Mouse (Mus musculus) embryonic facial prominence, embryonic 15.5 days (tissue): ENCODE results near the gene Cyp2d34. TPM values are rescaled to one million over a fixed set of nuclear protein-coding genes. Genes with fewer than 3 reads are reported as not detected.

ENCODE experiments used
- ATAC-seq: fragments of 200-750 bp; cut with Nextera tagmentation; 2 replicates; pipeline ENCODE4 v1.8.0; 2017; ENCODE audit warnings: low read depth, moderate TSS enrichment; ENCODE audit not compliant: insufficient number of reproducible peaks, low FRiP score, low TSS enrichment
- H3K27ac ChIP-seq: fragments of 300-500 bp; sonication (generic); replicated peaks from 2 replicates; pipeline ENCODE4 v1.5.1; 2015; ENCODE audit warnings: mild to moderate bottlenecking, inconsistent platforms
- H3K27me3 ChIP-seq: fragments of 300-500 bp; sonication (generic); 2 replicates; pipeline ENCODE4 v1.6.1; 2015; ENCODE audit warnings: inconsistent platforms
- H3K36me3 ChIP-seq: fragments of 300-500 bp; sonication (generic); 2 replicates; pipeline ENCODE4 v1.6.1; 2015; ENCODE audit warnings: mild to moderate bottlenecking, inconsistent platforms
- H3K4me1 ChIP-seq: fragments of 300-500 bp; sonication (generic); 2 replicates; pipeline ENCODE4 v1.6.1; 2015; ENCODE audit warnings: inconsistent platforms
- H3K4me2 ChIP-seq: fragments of 300-500 bp; sonication (generic); replicated peaks from 2 replicates; pipeline ENCODE4 v1.6.1; 2015; ENCODE audit warnings: mild to moderate bottlenecking, inconsistent platforms
- H3K4me3 ChIP-seq: fragments of 300-500 bp; sonication (generic); replicated peaks from 2 replicates; pipeline ENCODE4 v1.5.1; 2015; ENCODE audit warnings: mild to moderate bottlenecking, inconsistent platforms
- H3K9ac ChIP-seq: fragments of 300-500 bp; sonication (generic); 2 replicates; pipeline ENCODE4 v1.6.1; 2015; ENCODE audit warnings: inconsistent platforms
- H3K9me3 ChIP-seq: fragments of 300-500 bp; sonication (generic); replicated peaks from 2 replicates; pipeline ENCODE4 v1.6.1; 2016; ENCODE audit warnings: inconsistent platforms
- WGBS: fragments of 180-500 bp; shearing (Covaris S2); methylation state at CpG from one replicate; pipeline ENCODE4 v1.1.7; 2015; 5-methylcytosine and 5-hydroxymethylcytosine counted together
- polyA plus RNA-seq: library from polyadenylated mRNA; unstranded; fragments of >200 nt; fragmentation: Nextera tagmentation; extraction: Ambion mirVana; gene quantifications from 2 replicates; pipeline ENCODE4 v1.2.1, GENCODE M21; 2015

Gene Cyp2d34
- not detected in 2 replicates for polyA plus RNA-seq

GRCm38 (mm10) chr15:82620531-82621202 lies at the start of gene Cyp2d34:
TSS of gene Cyp2d34 (minus strand) at chr15:82620946.
- Histone ChIP-seq H3K4me2 (no peak within 1 kb of the TSS), H3K9ac (no peak within 1 kb of the TSS), H3K36me3 (no peaks in the 10 kb centered on the region), H3K4me1 (no peaks in the 10 kb centered on the region), H3K4me3 (no peak within 1 kb of the TSS), H3K27me3 (no peaks in the 10 kb centered on the region), H3K9me3 (no peaks in the 10 kb centered on the region), H3K27ac (no peak within 1 kb of the TSS)
- 86% methylated on average over 7 of the region's 7 CpGs for WGBS
- ATAC-seq, result no peak

- no peaks in the 10 kb centered on the region for H3K36me3 ChIP-seq
- H3K27me3 ChIP-seq, result no peaks in the 10 kb centered on the region
- WGBS, result 77% methylated on average over 2 of the region's 2 CpGs
- H3K4me2 ChIP-seq, result no peak overlapping the region
- no peak overlapping the region for H3K9ac ChIP-seq
- ATAC-seq, result no peak
- no peaks in the 10 kb centered on the region for H3K4me1 ChIP-seq
- no peak overlapping the region for H3K27ac ChIP-seq
- H3K4me3 ChIP-seq, result no peak overlapping the region
- no peaks in the 10 kb centered on the region for H3K9me3 ChIP-seq
Observed at GRCm38 (mm10) chr15:82656346-82656745, 35.6 kb upstream of the Cyp2d34 start.

- Histone ChIP-seq H3K27ac (no peak overlapping the region), H3K4me2 (no peak overlapping the region), H3K4me1 (no peaks in the 10 kb centered on the region), H3K27me3 (no peaks in the 10 kb centered on the region), H3K9me3 (no peaks in the 10 kb centered on the region), H3K36me3 (no peaks in the 10 kb centered on the region), H3K9ac (no peak overlapping the region), H3K4me3 (no peak overlapping the region)
- WGBS, result 62% methylated on average over 3 of the region's 3 CpGs
- no peak for ATAC-seq
Observed at GRCm38 (mm10) chr15:82644371-82644770, 23.6 kb upstream of the Cyp2d34 start.

GRCm38 (mm10) chr15:82643771-82644170 lies 23.0 kb upstream of the Cyp2d34 start:
- Histone ChIP-seq H3K9ac (no peak overlapping the region), H3K9me3 (no peaks in the 10 kb centered on the region), H3K36me3 (no peaks in the 10 kb centered on the region), H3K4me2 (no peak overlapping the region), H3K27ac (no peak overlapping the region), H3K4me3 (no peak overlapping the region), H3K27me3 (no peaks in the 10 kb centered on the region), H3K4me1 (no peaks in the 10 kb centered on the region)
- WGBS, result 92% methylated on average over 5 of the region's 5 CpGs
- no peak for ATAC-seq

- Histone ChIP-seq H3K4me3 (no peak overlapping the region), H3K4me1 (no peaks in the 10 kb centered on the region), H3K9ac (no peak overlapping the region)
Observed at GRCm38 (mm10) chr15:82642771-82643170, 22.0 kb upstream of the Cyp2d34 start.

GRCm38 (mm10) chr15:82641921-82642320 lies 21.2 kb upstream of the Cyp2d34 start:
- no peak overlapping the region for H3K4me2 ChIP-seq
- no peak overlapping the region for H3K27ac ChIP-seq
- 73% methylated on average over 2 of the region's 2 CpGs for WGBS
- no peak for ATAC-seq
- H3K4me3 ChIP-seq, result no peak overlapping the region
- no peaks in the 10 kb centered on the region for H3K36me3 ChIP-seq
- H3K9me3 ChIP-seq, result no peaks in the 10 kb centered on the region
- H3K4me1 ChIP-seq, result no peaks in the 10 kb centered on the region
- H3K27me3 ChIP-seq, result no peaks in the 10 kb centered on the region
- H3K9ac ChIP-seq, result no peak overlapping the region

More at GRCm38 (mm10) chr15:82642771-82643170, 22.0 kb upstream of the Cyp2d34 start:
- Histone ChIP-seq H3K4me2 (no peak overlapping the region), H3K9me3 (no peaks in the 10 kb centered on the region), H3K36me3 (no peaks in the 10 kb centered on the region), H3K27ac (no peak overlapping the region), H3K27me3 (no peaks in the 10 kb centered on the region)
- WGBS, result 77% methylated on average over 3 of the region's 3 CpGs
- ATAC-seq, result no peak

GRCm38 (mm10) chr15:82641390-82641789 lies 20.6 kb upstream of the Cyp2d34 start:
- ATAC-seq, result no peak
- no peak overlapping the region for H3K4me3 ChIP-seq
- WGBS, result 81% methylated on average over 5 of the region's 5 CpGs
- no peaks in the 10 kb centered on the region for H3K4me1 ChIP-seq
- no peaks in the 10 kb centered on the region for H3K27me3 ChIP-seq
- no peak overlapping the region for H3K9ac ChIP-seq
- H3K4me2 ChIP-seq, result no peak overlapping the region
- H3K27ac ChIP-seq, result no peak overlapping the region
- H3K36me3 ChIP-seq, result no peaks in the 10 kb centered on the region
- H3K9me3 ChIP-seq, result no peaks in the 10 kb centered on the region

GRCm38 (mm10) chr15:82640201-82640600 lies 19.5 kb upstream of the Cyp2d34 start:
- H3K4me1 ChIP-seq, result no peaks in the 10 kb centered on the region
- ATAC-seq, result no peak
- H3K9ac ChIP-seq, result no peak overlapping the region
- 88% methylated on average over 7 of the region's 7 CpGs for WGBS
- H3K4me3 ChIP-seq, result no peak overlapping the region
- H3K27ac ChIP-seq, result no peak overlapping the region
- no peaks in the 10 kb centered on the region for H3K27me3 ChIP-seq
- no peaks in the 10 kb centered on the region for H3K9me3 ChIP-seq
- H3K4me2 ChIP-seq, result no peak overlapping the region
- H3K36me3 ChIP-seq, result no peaks in the 10 kb centered on the region

- Histone ChIP-seq H3K27me3 (no peaks in the 10 kb centered on the region), H3K9ac (no peak overlapping the region), H3K9me3 (no peaks in the 10 kb centered on the region), H3K36me3 (no peaks in the 10 kb centered on the region), H3K4me3 (no peak overlapping the region), H3K27ac (no peak overlapping the region), H3K4me2 (no peak overlapping the region), H3K4me1 (no peaks in the 10 kb centered on the region)
- WGBS, result 81% methylated on average over 14 of the region's 14 CpGs
- no peak for ATAC-seq
Observed at GRCm38 (mm10) chr15:82637130-82638075, 16.7 kb upstream of the Cyp2d34 start.

- WGBS, result 79% methylated on average over 1 of the region's 1 CpGs
- no peak for ATAC-seq
- Histone ChIP-seq H3K4me3 (no peak overlapping the region), H3K9ac (no peak overlapping the region), H3K36me3 (no peaks in the 10 kb centered on the region), H3K4me1 (no peaks in the 10 kb centered on the region), H3K27ac (no peak overlapping the region), H3K4me2 (no peak overlapping the region), H3K9me3 (no peaks in the 10 kb centered on the region), H3K27me3 (no peaks in the 10 kb centered on the region)
Observed at GRCm38 (mm10) chr15:82634976-82635375, 14.2 kb upstream of the Cyp2d34 start.

GRCm38 (mm10) chr15:82621993-82622392 lies 1.2 kb upstream of the Cyp2d34 start:
- ATAC-seq, result no peak
- Histone ChIP-seq H3K27ac (no peak overlapping the region), H3K9me3 (no peaks in the 10 kb centered on the region), H3K4me1 (no peaks in the 10 kb centered on the region), H3K36me3 (no peaks in the 10 kb centered on the region), H3K4me2 (no peak overlapping the region), H3K9ac (no peak overlapping the region), H3K4me3 (no peak overlapping the region), H3K27me3 (no peaks in the 10 kb centered on the region)
- WGBS, result 68% methylated on average over 1 of the region's 1 CpGs
